Mouse (Mus musculus) megakaryocyte, embryonic 14.5 days (primary cell): ENCODE measurements around the gene Myo1b.

ENCODE experiments used
- FLI1 ChIP-seq: IDR thresholded peaks from 2 replicates; pipeline ENCODE4 v1.6.1; 2012; ENCODE audit warnings: low read length, inconsistent platforms, mixed read lengths
- GATA1 ChIP-seq: IDR thresholded peaks from 3 replicates; pipeline ENCODE4 v1.6.1; 2012; ENCODE audit warnings: mixed read lengths, low read length, inconsistent platforms, borderline replicate concordance

- TF ChIP-seq GATA1 (no peak), FLI1 (no peak)
Observed at GRCm38 (mm10) chr1:51934176-51934924, 18.5 kb upstream of the Myo1b start.
